Mouse (Mus musculus) heart, adult 2 months (tissue): ENCODE data around the gene Cebpa. TPM values are rescaled to one million over a fixed set of nuclear protein-coding genes. Genes with fewer than 3 reads are reported as not detected.

Experiments
- DNase-seq, 2 experiments: peaks; one replicate each; pipeline ENCODE4 v3.0.0; 2021
- H3K27ac ChIP-seq: fragments of 200-600 bp; 2 replicates; pipeline ENCODE4 v1.8.1; 2022
- H3K27me3 ChIP-seq: fragments of 200-500 bp; 2 replicates; pipeline ENCODE4 v1.6.1; 2012; ENCODE audit warnings: mild to moderate bottlenecking, low read length, inconsistent platforms, mixed read lengths; ENCODE audit not compliant: control insufficient read depth, insufficient read depth
- H3K36me3 ChIP-seq: fragments of 200-500 bp; 2 replicates; pipeline ENCODE4 v1.6.1; 2012; ENCODE audit warnings: low read length, inconsistent platforms; ENCODE audit not compliant: control insufficient read depth, insufficient read depth
- H3K4me1 ChIP-seq: fragments of 200-500 bp; 2 replicates; pipeline ENCODE4 v1.6.1; 2011; ENCODE audit warnings: low read length; ENCODE audit not compliant: control insufficient read depth, insufficient read depth
- H3K4me3 ChIP-seq: fragments of 200-600 bp; 2 replicates; pipeline ENCODE4 v1.8.1; 2022
- H3K79me2 ChIP-seq: fragments of 200-500 bp; replicated peaks from 2 replicates; pipeline ENCODE4 v1.6.1; 2012; ENCODE audit warnings: mild to moderate bottlenecking, inconsistent platforms, low read length, moderate library complexity, mixed read lengths; ENCODE audit not compliant: control insufficient read depth, insufficient read depth
- H3K9ac ChIP-seq: fragments of 200-500 bp; 2 replicates; pipeline ENCODE4 v1.6.1; 2012; ENCODE audit warnings: low read depth, mild to moderate bottlenecking, control low read depth, inconsistent platforms, low read length, mixed read lengths
- CTCF ChIP-seq: fragments of 200-600 bp; IDR thresholded peaks from 2 replicates; pipeline ENCODE4 v1.8.1; 2022; ENCODE audit warnings: antibody characterized with exemption, mild to moderate bottlenecking, moderate library complexity
- EP300 ChIP-seq: fragments of 200-500 bp; IDR thresholded peaks from 2 replicates; pipeline ENCODE4 v1.6.1; 2011; ENCODE audit warnings: low read depth, low read length, control low read depth; ENCODE audit not compliant: insufficient read depth
- POLR2A ChIP-seq: fragments of 200-500 bp; IDR thresholded peaks from 2 replicates; pipeline ENCODE4 v1.6.1; 2011; ENCODE audit warnings: mild to moderate bottlenecking, low read depth, low read length, control low read depth; ENCODE audit not compliant: insufficient read depth
- WGBS: fragments of 180-500 bp; shearing (Covaris S2); methylation state at CpG from one replicate; pipeline ENCODE4 v1.1.7; 2018; 5-methylcytosine and 5-hydroxymethylcytosine counted together
- intact Hi-C: fragments of 180-260 bp; cut with DNase I; formaldehyde crosslinking; loops from one replicate; pipeline ENCODE4 v1.15.1; 2025
- polyA plus RNA-seq: library from polyadenylated mRNA; depleted of rRNA; stranded (reverse); fragments of >200 nt; gene quantifications from 2 replicates; pipeline ENCODE4 v1.2.3, GENCODE M21; 2012
- total RNA-seq, 2 experiments: library from RNA; stranded (reverse); gene quantifications; 2 replicates each; pipeline ENCODE4 v1.2.3; 2021

Gene Cebpa
- total and polyA plus RNA-seq, 3 experiments: 7.3 to 16.5 (median 7.8) TPM

DNA sequence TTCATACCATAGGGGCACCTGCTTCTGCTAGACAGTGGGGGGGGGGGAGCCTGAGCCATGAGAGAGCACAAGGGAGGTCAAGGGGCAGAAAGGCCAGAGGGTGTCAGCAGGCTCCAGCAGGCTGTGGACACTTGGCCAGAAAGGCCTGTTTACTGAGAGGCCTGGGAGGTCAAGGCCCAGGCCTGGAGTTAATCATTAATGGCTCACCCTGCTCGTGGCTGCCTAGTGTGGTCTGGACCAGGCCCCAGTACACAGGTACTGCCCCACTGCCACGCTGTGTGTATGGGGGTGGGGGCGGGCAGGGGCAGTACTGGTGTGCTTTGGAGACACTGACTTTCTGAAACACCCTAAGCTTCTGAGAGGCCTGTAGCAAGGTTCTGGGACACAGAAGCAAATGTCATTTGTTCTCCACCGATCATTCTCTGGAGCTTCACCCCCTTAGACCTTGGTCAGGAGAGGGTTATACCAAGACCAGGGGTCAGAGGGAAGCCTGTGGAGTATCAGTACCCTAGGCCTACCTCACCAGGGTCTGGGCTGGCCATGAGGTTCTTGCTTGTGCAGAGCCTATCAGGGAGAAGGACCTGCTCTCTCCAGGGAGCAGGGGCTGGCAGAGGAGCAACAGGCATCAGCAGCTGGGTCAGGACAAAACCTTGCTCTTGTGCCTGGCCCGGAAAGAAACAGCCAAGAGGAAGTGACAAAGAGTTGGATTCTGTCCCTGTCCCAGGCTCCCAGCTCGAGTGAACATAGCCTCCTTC, 24.9 kb downstream of the Cebpa start:
- H3K79me2 ChIP-seq: no peaks in the 10 kb centered on the region
- H3K36me3 ChIP-seq: no peaks in the 10 kb centered on the region
- H3K4me1 ChIP-seq: peaks cover 5% of the 10 kb centered on the region
- H3K4me3 ChIP-seq: no peak overlapping the region
- no peak for DNase-seq
- 0 out of 2 replicates have a peak overlapping the region, but pooled peaks have one; percentile 9 for H3K9ac ChIP-seq
- intact Hi-C loops: no loop called here
- WGBS: 60% methylated on average over 6 of the region's 6 CpGs
- H3K27ac ChIP-seq: no peak overlapping the region
- H3K27me3 ChIP-seq: no peaks in the 10 kb centered on the region
- TF ChIP-seq EP300 (no peak), CTCF (no peak)

DNA sequence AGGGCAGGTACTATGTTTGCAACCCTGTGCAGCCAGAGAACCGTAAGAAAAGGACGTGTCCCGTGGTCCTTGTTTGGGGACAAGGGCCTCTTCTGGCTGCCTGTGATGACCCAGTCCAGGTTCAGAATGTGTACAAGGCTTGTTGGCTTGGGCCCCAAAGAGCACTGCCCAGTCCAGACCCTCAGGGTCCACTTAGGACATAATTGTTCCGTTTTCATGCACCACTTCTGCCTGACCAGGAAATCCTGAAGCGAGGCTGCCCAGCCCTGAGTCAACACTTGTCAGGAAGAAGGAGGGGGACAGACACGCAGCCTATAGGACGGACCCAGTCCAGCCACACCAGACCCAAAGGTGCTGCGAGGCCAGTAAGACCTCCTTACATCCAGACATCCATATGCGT, 26.0 kb downstream of the Cebpa start:
- Histone ChIP-seq H3K27me3 (no peaks in the 10 kb centered on the region), H3K27ac (no peak overlapping the region), H3K79me2 (no peaks in the 10 kb centered on the region), H3K36me3 (no peaks in the 10 kb centered on the region), H3K4me1 (peaks cover 5% of the 10 kb centered on the region), H3K9ac (no peak overlapping the region), H3K4me3 (no peak overlapping the region)
- TF ChIP-seq CTCF: no peak
- no peak for TF ChIP-seq EP300
- TF ChIP-seq POLR2A: no peak
- no peak for DNase-seq
- intact Hi-C loops: no loop called here
- WGBS: 60% methylated on average over 9 of the region's 9 CpGs

DNA sequence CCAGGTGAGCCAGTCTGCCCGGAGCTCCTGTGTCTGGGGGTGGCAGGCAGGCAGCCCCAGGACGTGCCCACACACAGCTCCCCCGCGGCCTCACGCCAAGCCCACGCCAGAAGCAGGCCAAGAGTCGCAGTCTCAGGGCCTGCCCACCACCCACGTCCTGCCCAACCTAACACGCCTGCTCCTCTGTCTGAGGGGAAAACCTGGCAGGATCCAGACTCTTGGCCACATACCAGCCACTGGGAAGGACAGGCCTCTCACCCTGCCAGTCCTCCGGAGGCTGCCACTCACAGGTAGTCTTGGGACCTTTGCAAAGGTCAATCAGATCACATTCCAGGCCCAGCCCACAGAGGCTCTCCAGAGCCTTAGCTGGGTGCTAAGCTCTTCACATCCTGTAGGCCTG, 27.2 kb downstream of the Cebpa start:
- H3K4me3 ChIP-seq: no peak overlapping the region
- peaks cover 5% of the 10 kb centered on the region for H3K4me1 ChIP-seq
- no peak overlapping the region for H3K9ac ChIP-seq
- H3K36me3 ChIP-seq: no peaks in the 10 kb centered on the region
- TF ChIP-seq POLR2A: no peak
- TF ChIP-seq CTCF: no peak
- no peak for TF ChIP-seq EP300
- 81% methylated on average over 10 of the region's 10 CpGs for WGBS
- no peaks in the 10 kb centered on the region for H3K79me2 ChIP-seq
- intact Hi-C loops: no loop called here
- DNase-seq: no peak
- no peaks in the 10 kb centered on the region for H3K27me3 ChIP-seq
- H3K27ac ChIP-seq: no peak overlapping the region

DNA sequence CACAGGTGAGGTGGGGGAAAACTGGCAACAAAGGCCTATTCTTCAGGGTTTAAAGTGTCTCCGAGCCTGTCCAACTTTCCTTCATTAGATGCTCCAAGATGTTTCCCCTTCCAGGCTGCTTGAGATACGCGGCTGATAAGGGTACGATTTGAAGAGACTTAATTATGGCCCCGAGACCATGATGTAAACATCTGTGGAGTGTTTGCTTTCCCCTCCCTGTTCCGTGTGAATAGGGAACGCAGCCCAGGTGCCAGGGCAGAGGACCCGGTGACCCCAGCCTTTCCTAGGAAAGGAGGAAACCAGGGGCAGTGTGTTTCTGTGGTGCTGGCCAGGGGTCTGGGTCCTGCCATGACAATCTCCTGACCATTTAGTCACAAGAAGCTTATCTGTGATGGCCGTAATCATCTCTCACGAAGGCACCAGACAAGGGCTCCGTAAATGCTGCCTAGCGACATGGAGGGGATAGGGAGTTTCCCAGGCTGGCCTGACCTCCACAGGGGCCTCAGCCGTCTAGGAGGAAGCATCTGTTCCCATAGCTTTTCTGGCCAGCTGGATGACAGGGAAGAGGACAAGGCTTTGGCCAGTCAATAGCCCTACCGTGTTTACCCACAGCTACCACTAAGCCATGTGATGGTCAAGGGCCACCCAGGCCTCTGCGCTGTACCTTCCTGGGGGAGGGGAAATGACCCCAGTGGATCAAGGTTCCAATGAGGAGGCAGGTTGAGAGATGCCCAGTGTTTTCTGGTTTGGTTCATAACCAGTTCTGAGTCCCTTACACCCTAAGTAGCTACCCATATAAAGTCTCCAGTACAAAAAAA, 30.7 kb downstream of the Cebpa start:
- H3K9ac ChIP-seq: no peak overlapping the region
- no peak for DNase-seq
- intact Hi-C loops: no loop called here
- no peaks in the 10 kb centered on the region for H3K36me3 ChIP-seq
- TF ChIP-seq EP300: no peak
- TF ChIP-seq POLR2A: no peak
- no peak for TF ChIP-seq CTCF
- H3K27me3 ChIP-seq: no peaks in the 10 kb centered on the region
- no peaks in the 10 kb centered on the region for H3K79me2 ChIP-seq
- WGBS: 49% methylated on average over 15 of the region's 15 CpGs
- no peak overlapping the region for H3K27ac ChIP-seq
- H3K4me1 ChIP-seq: 0 out of 2 replicates have a peak, but pooled peaks cover 1% of the 10 kb centered on the region
- H3K4me3 ChIP-seq: no peak overlapping the region

DNA sequence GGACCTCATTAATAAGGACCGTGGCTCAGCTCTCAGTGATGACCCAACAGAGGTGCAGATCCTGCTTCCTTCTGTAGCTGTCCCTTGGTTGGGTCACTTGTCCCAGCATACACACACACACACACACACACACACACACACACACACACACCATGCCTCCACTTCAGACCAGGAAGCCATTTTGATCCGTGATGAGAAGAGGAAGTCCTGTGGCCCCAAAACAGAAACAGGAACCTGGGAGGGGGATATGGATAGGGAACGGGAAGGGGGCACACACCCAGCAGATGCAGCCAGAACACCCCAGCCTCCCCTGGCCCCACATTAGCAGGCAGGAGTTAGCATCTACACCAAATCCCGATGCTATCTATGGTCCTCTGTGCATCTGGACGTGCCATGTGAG, 31.8 kb downstream of the Cebpa start:
- no peak overlapping the region for H3K27ac ChIP-seq
- WGBS: 60% methylated on average over 5 of the region's 5 CpGs
- no peaks in the 10 kb centered on the region; the same call in 1 of the 2 replicates for H3K27me3 ChIP-seq
- H3K4me3 ChIP-seq: no peak overlapping the region
- no peak overlapping the region for H3K9ac ChIP-seq
- DNase-seq: peak in 1 of 2 experiments; percentile 35
- intact Hi-C loops: no loop called here
- H3K4me1 ChIP-seq: no peaks in the 10 kb centered on the region
- H3K36me3 ChIP-seq: no peaks in the 10 kb centered on the region
- TF ChIP-seq POLR2A (no peak), CTCF (no peak), EP300 (no peak)
- H3K79me2 ChIP-seq: no peaks in the 10 kb centered on the region

DNA sequence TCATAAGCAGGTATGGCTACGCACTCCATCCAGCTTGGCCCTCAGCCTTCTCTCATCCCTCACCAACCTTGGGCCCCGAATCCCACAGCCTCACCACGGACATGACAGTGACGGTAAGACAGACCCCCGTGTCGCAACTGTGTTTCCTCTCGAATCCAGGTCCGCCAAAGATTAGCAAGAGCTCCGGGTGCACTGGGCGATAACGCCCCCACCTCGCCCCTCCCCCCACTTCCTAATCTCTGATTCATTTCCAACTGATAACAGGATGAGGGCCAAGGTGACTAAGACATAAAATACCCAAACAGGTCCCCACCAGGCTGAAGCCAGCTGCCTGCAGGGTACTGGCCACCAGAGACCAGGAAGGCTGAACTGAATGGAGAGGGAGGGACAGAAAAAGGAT, 35.4 kb downstream of the Cebpa start:
- TF ChIP-seq CTCF (no peak), POLR2A (no peak), EP300 (no peak)
- DNase-seq: no peak
- no peaks in the 10 kb centered on the region for H3K4me1 ChIP-seq
- H3K36me3 ChIP-seq: no peaks in the 10 kb centered on the region
- 45% methylated on average over 12 of the region's 12 CpGs for WGBS
- H3K4me3 ChIP-seq: no peak overlapping the region
- no peaks in the 10 kb centered on the region; the same call in 1 of the 2 replicates for H3K27me3 ChIP-seq
- no peak overlapping the region for H3K9ac ChIP-seq
- no peaks in the 10 kb centered on the region for H3K79me2 ChIP-seq
- intact Hi-C loops: no loop called here
- no peak overlapping the region for H3K27ac ChIP-seq
